Mouse (Mus musculus): ENCODE data around the gene Ropn1l. TPM values are rescaled to one million over a fixed set of nuclear protein-coding genes. Genes with fewer than 3 reads are reported as not detected.

The Ropn1l gene
- total and polyA plus RNA-seq, 3 experiments = 1.1 to 2.9 (median 2.0) TPM

- in situ Hi-C loops (cut with MboI; ENCODE audit: low pct_ligation_motif_present, low pct_unique_long_range_greater_than_20kb, low sequenced_read_pairs) (loop anchor here (25.0 kb wide), 1 partner anchor 505 kb away; no protein-coding TSS in a partner anchor), dilution Hi-C loops (cut with MboI; ENCODE audit: extremely low pct_ligation_motif_present, extremely low pct_unique_long_range_greater_than_20kb, low sequenced_read_pairs) (no loop called here)
- Histone ChIP-seq H3K79me2 (replicated peaks; ENCODE audit: control insufficient read depth, extremely low read depth, insufficient read depth, poor library complexity, severe bottlenecking) (no peaks in the 10 kb centered on the region), H3K27ac (ENCODE audit: insufficient read depth, low read depth) (no peak overlapping the region), H3K9me3 (replicated peaks; ENCODE audit: low read length) (no peaks in the 10 kb centered on the region), H3K4me1 (ENCODE audit: control insufficient read depth in 1 of 2, insufficient read depth in 2 of 2) (peaks cover 4 to 28% of the 10 kb centered on the region in 2 experiments), H3K36me3 (replicated peaks in 1 of 2; ENCODE audit: control insufficient read depth in 1 of 2, insufficient read depth in 1 of 2, low read length in 1 of 2) (no peaks in the 10 kb centered on the region), H3K4me3 (replicated peaks in 1 of 3; ENCODE audit: low read depth in 2 of 3, low read length in 2 of 3, poor library complexity in 1 of 3) (no peak overlapping the region), H3K27me3 (replicated peaks) (no peaks in the 10 kb centered on the region), H3K9ac (ENCODE audit: insufficient read depth, low read depth) (no peak overlapping the region), H3K4me2 (ENCODE audit: insufficient read depth, low read depth, poor library complexity, severe bottlenecking) (no peak overlapping the region)
- TF ChIP-seq ELF1 (IDR thresholded peaks at IDR 0.05; ENCODE audit: low read depth, low read length) (no peak), JUN (IDR thresholded peaks at IDR 0.05; ENCODE audit: insufficient read depth, low read depth, low read length) (no peak), ZNF384 (IDR thresholded peaks at IDR 0.05; ENCODE audit: low read depth, low read length) (no peak), CHD2 (IDR thresholded peaks at IDR 0.05; ENCODE audit: low read length) (no peak), JUND (conservative IDR thresholded peaks at IDR 0.05; ENCODE audit: low read depth, low read length) (no peak), ZKSCAN1 (IDR thresholded peaks at IDR 0.05; ENCODE audit: borderline replicate concordance, low read depth, low read length) (no peak), E2F4 (IDR thresholded peaks at IDR 0.05; ENCODE audit: insufficient replicate concordance, low read depth, low read length) (no peak), MAX (IDR thresholded peaks at IDR 0.05; ENCODE audit: low read length) (no peak), POLR2A (IDR thresholded peaks at IDR 0.05; ENCODE audit: low read depth, low read length) (no peak)
- no peak for DNase-seq (ENCODE audit: extremely low read depth)
These were observed 10.8 kb downstream of the Ropn1l start for GRCm38 (mm10) chr15:31442698-31443097.

GRCm38 (mm10) chr15:31441996-31442395, 11.5 kb downstream of the Ropn1l start:
- in situ Hi-C loops (cut with MboI; ENCODE audit: low pct_ligation_motif_present, low pct_unique_long_range_greater_than_20kb, low sequenced_read_pairs) = loop anchor here (25.0 kb wide), 1 partner anchor 505 kb away; no protein-coding TSS in a partner anchor
- Histone ChIP-seq H3K27ac (ENCODE audit: insufficient read depth, low read depth) (no peak overlapping the region), H3K4me2 (ENCODE audit: insufficient read depth, low read depth, poor library complexity, severe bottlenecking) (no peak overlapping the region), H3K27me3 (replicated peaks) (no peaks in the 10 kb centered on the region), H3K9me3 (replicated peaks; ENCODE audit: low read length) (no peaks in the 10 kb centered on the region), H3K79me2 (replicated peaks; ENCODE audit: control insufficient read depth, extremely low read depth, insufficient read depth, poor library complexity, severe bottlenecking) (no peaks in the 10 kb centered on the region), H3K9ac (ENCODE audit: insufficient read depth, low read depth) (no peak overlapping the region), H3K4me3 (replicated peaks in 1 of 3; ENCODE audit: low read depth in 2 of 3, low read length in 2 of 3, poor library complexity in 1 of 3) (no peak overlapping the region), H3K36me3 (replicated peaks in 1 of 2; ENCODE audit: control insufficient read depth in 1 of 2, insufficient read depth in 1 of 2, low read length in 1 of 2) (no peaks in the 10 kb centered on the region), H3K4me1 (ENCODE audit: control insufficient read depth in 1 of 2, insufficient read depth in 2 of 2) (peaks cover 3 to 26% of the 10 kb centered on the region in 2 experiments)
- DNase-seq (ENCODE audit: extremely low read depth) = no peak
- dilution Hi-C loops (cut with MboI; ENCODE audit: extremely low pct_ligation_motif_present, extremely low pct_unique_long_range_greater_than_20kb, low sequenced_read_pairs) = no loop called here
- TF ChIP-seq UBTF (IDR thresholded peaks at IDR 0.05; ENCODE audit: low read depth, low read length) (no peak), EP300 (IDR thresholded peaks at IDR 0.05; ENCODE audit: low read length) (no peak), ZMIZ1 (IDR thresholded peaks at IDR 0.05; ENCODE audit: low read depth, low read length) (no peak), ZKSCAN1 (IDR thresholded peaks at IDR 0.05; ENCODE audit: borderline replicate concordance, low read depth, low read length) (no peak), ZNF384 (IDR thresholded peaks at IDR 0.05; ENCODE audit: low read depth, low read length) (no peak), JUND (conservative IDR thresholded peaks at IDR 0.05; ENCODE audit: low read depth, low read length) (no peak), MAX (IDR thresholded peaks at IDR 0.05; ENCODE audit: low read length) (no peak), IRF4 (IDR thresholded peaks at IDR 0.05; ENCODE audit: low read depth, low read length) (no peak), MAFK (IDR thresholded peaks at IDR 0.05; ENCODE audit: insufficient replicate concordance, low read length) (no peak), HCFC1 (IDR thresholded peaks at IDR 0.05; ENCODE audit: low read depth, low read length) (no peak), ETS1 (conservative IDR thresholded peaks at IDR 0.05; ENCODE audit: low read depth, low read length) (no peak), ZC3H11A (IDR thresholded peaks at IDR 0.05; ENCODE audit: low read depth, low read length) (no peak), RCOR1 (conservative IDR thresholded peaks at IDR 0.05; ENCODE audit: low read depth, low read length) (no peak), USF2 (conservative IDR thresholded peaks at IDR 0.05; ENCODE audit: low read depth, low read length) (no peak), NELFE (IDR thresholded peaks at IDR 0.05; ENCODE audit: low read depth, low read length) (no peak), SMC3 (IDR thresholded peaks at IDR 0.05; ENCODE audit: low read depth, low read length) (no peak), CHD2 (IDR thresholded peaks at IDR 0.05; ENCODE audit: low read length) (no peak), RAD21 (IDR thresholded peaks at IDR 0.05; ENCODE audit: low read depth, low read length) (no peak), BHLHE40 (IDR thresholded peaks at IDR 0.05; ENCODE audit: low read depth, low read length) (no peak), GABPA (IDR thresholded peaks at IDR 0.05; ENCODE audit: insufficient replicate concordance, low read depth, low read length) (no peak)
